Mouse (Mus musculus) lung, embryonic 16.5 days (tissue): ENCODE measurements around the gene Asf1a. TPM values are rescaled to one million over a fixed set of nuclear protein-coding genes. Genes with fewer than 3 reads are reported as not detected.
"Not testable (repeated sequence)": the region's sequence is repeated elsewhere in the genome, so short reads cannot be mapped to it uniquely, and the experiment has no call there.

Experiments used
- ATAC-seq: fragments of 200-750 bp; cut with Nextera tagmentation; 2 replicates; pipeline ENCODE4 v1.8.0; 2017; ENCODE audit warnings: low read depth, mild to moderate bottlenecking, moderate library complexity
- H3K27ac ChIP-seq: fragments of 300-500 bp; sonication (generic); 2 replicates; pipeline ENCODE4 v1.5.1; 2014; ENCODE audit warnings: mild to moderate bottlenecking, control low read depth, low read length
- H3K27me3 ChIP-seq: fragments of 300-500 bp; sonication (generic); 2 replicates; pipeline ENCODE4 v1.6.1; 2014; ENCODE audit warnings: low read depth, low read length, mixed read lengths; ENCODE audit not compliant: control insufficient read depth, insufficient read depth
- H3K36me3 ChIP-seq: fragments of 300-500 bp; sonication (generic); 2 replicates; pipeline ENCODE4 v1.6.1; 2014; ENCODE audit warnings: low read length; ENCODE audit not compliant: control insufficient read depth, insufficient read depth
- H3K4me1 ChIP-seq: fragments of 300-500 bp; sonication (generic); replicated peaks from 2 replicates; pipeline ENCODE4 v1.6.1; 2014; ENCODE audit warnings: low read length, mixed read lengths; ENCODE audit not compliant: control insufficient read depth, insufficient read depth
- H3K4me2 ChIP-seq: fragments of 300-500 bp; sonication (generic); 2 replicates; pipeline ENCODE4 v1.6.1; 2014; ENCODE audit warnings: low read depth, low read length, control low read depth
- H3K4me3 ChIP-seq: fragments of 300-500 bp; sonication (generic); 2 replicates; pipeline ENCODE4 v1.5.1; 2014; ENCODE audit warnings: mild to moderate bottlenecking, low read length, control low read depth
- H3K9ac ChIP-seq: fragments of 300-500 bp; sonication (generic); 2 replicates; pipeline ENCODE4 v1.6.1; 2014; ENCODE audit warnings: low read length, control low read depth
- H3K9me3 ChIP-seq: fragments of 300-500 bp; sonication (generic); 2 replicates; pipeline ENCODE4 v1.6.1; 2016; ENCODE audit warnings: low read length; ENCODE audit not compliant: control insufficient read depth
- WGBS: fragments of 180-500 bp; shearing (Covaris S2); extraction: QIAGEN DNeasy Blood & Tissue Kit; methylation state at CpG from one replicate; pipeline ENCODE4 v1.1.7; 2014; 5-methylcytosine and 5-hydroxymethylcytosine counted together
- polyA plus RNA-seq: library from polyadenylated mRNA; unstranded; fragments of >200 nt; fragmentation: Nextera tagmentation; extraction: Ambion mirVana; gene quantifications from 2 replicates; pipeline ENCODE4 v1.2.1, GENCODE M21; 2015

Asf1a gene
- polyA plus RNA-seq, 1 experiment from 2014 or later = 104 TPM

- H3K36me3 ChIP-seq, H3K27me3 ChIP-seq, H3K9me3 ChIP-seq, ATAC-seq, H3K4me1 ChIP-seq: not testable (repeated sequence)
- Histone ChIP-seq H3K9ac (peak within 1 kb of the TSS; percentile 86), H3K27ac (peak within 1 kb of the TSS; percentile 97), H3K4me2 (peak within 1 kb of the TSS; percentile 65), H3K4me3 (peak within 1 kb of the TSS; percentile 81)
- WGBS = 51% methylated on average over 10 of the region's 10 CpGs
These were observed 33.8 kb downstream of the Asf1a start, which contains the start of gene Mcm9 for GRCm38 (mm10) chr10:53630339-53630738. Gene Mcm9, minus strand, starts transcription at chr10:53630439.

GRCm38 (mm10) chr10:53634160-53634559 is 37.6 kb downstream of the Asf1a start:
- Histone ChIP-seq H3K9ac (no peak overlapping the region), H3K27ac (no peak overlapping the region), H3K27me3 (no peaks in the 10 kb centered on the region), H3K4me1 (no peaks in the 10 kb centered on the region), H3K4me3 (no peak overlapping the region), H3K9me3 (no peaks in the 10 kb centered on the region), H3K36me3 (no peaks in the 10 kb centered on the region), H3K4me2 (no peak overlapping the region)
- 83% methylated on average over 10 of the region's 10 CpGs for WGBS
- no peak for ATAC-seq

GRCm38 (mm10) chr10:53635246-53635971 is 38.9 kb downstream of the Asf1a start:
- H3K9me3 ChIP-seq = no peaks in the 10 kb centered on the region
- ATAC-seq = no peak
- H3K27ac ChIP-seq = no peak overlapping the region
- no peaks in the 10 kb centered on the region for H3K27me3 ChIP-seq
- H3K4me1 ChIP-seq = no peaks in the 10 kb centered on the region
- no peak overlapping the region for H3K4me2 ChIP-seq
- WGBS = 71% methylated on average over 13 of the region's 13 CpGs
- H3K36me3 ChIP-seq = no peaks in the 10 kb centered on the region
- no peak overlapping the region for H3K9ac ChIP-seq
- no peak overlapping the region for H3K4me3 ChIP-seq

- H3K4me2 ChIP-seq = no peak overlapping the region
- no peaks in the 10 kb centered on the region for H3K27me3 ChIP-seq
- no peaks in the 10 kb centered on the region for H3K9me3 ChIP-seq
- peak; percentile 43; the same call in 1 of the 2 replicates for ATAC-seq
- H3K4me3 ChIP-seq = no peak overlapping the region
- no peak overlapping the region for H3K27ac ChIP-seq
- H3K36me3 ChIP-seq = no peaks in the 10 kb centered on the region
- no peaks in the 10 kb centered on the region for H3K4me1 ChIP-seq
- no peak overlapping the region for H3K9ac ChIP-seq
These were observed 45.0 kb downstream of the Asf1a start for GRCm38 (mm10) chr10:53641507-53641906.

- Histone ChIP-seq H3K4me1 (no peaks in the 10 kb centered on the region), H3K9ac (no peak overlapping the region), H3K27me3 (no peaks in the 10 kb centered on the region), H3K36me3 (no peaks in the 10 kb centered on the region), H3K27ac (no peak overlapping the region), H3K9me3 (no peaks in the 10 kb centered on the region), H3K4me2 (no peak overlapping the region), H3K4me3 (no peak overlapping the region)
- no peak for ATAC-seq
- 60% methylated on average over 2 of the region's 2 CpGs for WGBS
These were observed 54.1 kb downstream of the Asf1a start for GRCm38 (mm10) chr10:53650683-53651082.

GRCm38 (mm10) chr10:53654239-53654638 is 57.7 kb downstream of the Asf1a start:
- not testable (repeated sequence) for H3K4me1 ChIP-seq, H3K27me3 ChIP-seq, H3K9ac ChIP-seq, H3K36me3 ChIP-seq, H3K4me2 ChIP-seq, H3K27ac ChIP-seq, H3K9me3 ChIP-seq, H3K4me3 ChIP-seq, ATAC-seq
- WGBS = 66% methylated on average over 5 of the region's 5 CpGs

Other genes starting within 250 kb of the Asf1a start
- 5.4 and 5.5 TPM in 2 replicates for gene Cep85l, start 216.8 kb upstream of the Asf1a start, polyA plus RNA-seq
- gene Mcm9, start 33.7 kb downstream of the Asf1a start, polyA plus RNA-seq = 6.9 and 9.6 TPM in 2 replicates
- gene Fam184a, start 154.4 kb downstream of the Asf1a start, polyA plus RNA-seq = 3.2 and 4.7 TPM in 2 replicates